Mouse (Mus musculus): ENCODE results near the gene Tex261.
A peak's percentile ranks its signal among the peaks of the same experiment; 100 is the strongest.
"Not testable (repeated sequence)": the region's sequence is repeated elsewhere in the genome, so short reads cannot be mapped to it uniquely, and the experiment has no call there.

The Tex261 gene

GRCm38 (mm10) chr6:83775638-83776293, at the start of gene Tex261:
Tex261 (minus strand) TSS chr6:83775813.
- DNase-seq (ENCODE audit: low spot score in 2 of 2): peak; percentile 84 to 91

DNA sequence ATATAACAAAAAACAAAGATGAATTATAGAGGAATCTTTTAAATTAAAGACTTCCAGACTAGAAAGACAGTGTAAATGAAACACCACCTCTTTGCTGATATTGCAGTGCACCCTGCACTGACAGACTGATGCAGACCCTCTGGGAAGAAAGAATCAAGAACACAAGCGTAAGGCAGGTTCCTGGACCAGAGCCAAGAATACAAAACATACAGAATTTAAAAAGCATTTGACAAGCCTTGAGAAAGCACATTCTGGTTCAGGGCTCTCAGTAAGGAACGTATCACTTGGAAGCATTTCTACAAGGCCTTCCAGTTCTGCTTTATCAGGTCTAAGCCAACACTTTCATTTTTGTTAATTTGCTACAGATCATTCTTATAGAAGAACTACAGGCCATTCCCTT, 46.2 kb upstream of the Tex261 start:
- DNase-seq (ENCODE audit: low spot score in 2 of 2): no peak

DNA sequence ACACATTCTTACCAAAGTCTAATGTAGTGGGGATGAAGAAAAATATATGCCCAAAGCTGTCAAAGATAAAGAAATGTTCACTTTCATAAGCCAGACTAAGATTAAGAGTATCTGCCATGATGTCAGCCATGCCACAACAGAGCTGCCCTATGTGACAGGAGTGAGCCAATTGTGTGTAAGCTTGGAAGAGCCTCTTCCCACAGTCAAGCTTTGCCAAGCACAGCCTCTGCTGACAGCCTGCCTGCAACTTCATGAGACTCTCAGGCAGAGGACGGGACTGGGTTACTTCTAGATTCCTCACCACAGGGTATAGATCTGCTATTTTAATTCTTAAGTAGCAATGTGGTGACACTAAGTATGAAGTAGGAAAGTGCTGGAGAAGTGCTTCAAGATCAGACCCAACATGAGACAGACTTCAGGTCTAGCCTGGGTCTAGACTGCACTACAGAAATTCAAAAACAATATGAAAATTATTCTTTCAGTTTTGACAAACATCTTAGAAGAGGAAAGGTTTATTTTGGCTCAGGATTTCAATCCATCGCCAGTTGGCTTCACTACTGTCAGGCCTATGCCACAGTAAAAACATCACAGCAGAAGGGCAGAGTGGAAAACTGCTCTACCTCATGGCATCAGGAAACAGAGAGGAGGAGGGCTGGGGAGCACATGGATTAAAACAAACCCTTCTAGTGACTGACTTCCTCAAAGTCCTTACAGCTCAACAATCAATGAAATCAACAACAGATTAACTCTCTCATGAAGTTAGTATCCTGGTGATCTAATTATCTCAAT, 45.3 kb upstream of the Tex261 start:
- no peak for DNase-seq (ENCODE audit: low spot score in 2 of 2)

- DNase-seq (ENCODE audit: low spot score in 2 of 2): no peak
These were observed 43.4 kb upstream of the Tex261 start for GRCm38 (mm10) chr6:83818996-83819395.

DNA sequence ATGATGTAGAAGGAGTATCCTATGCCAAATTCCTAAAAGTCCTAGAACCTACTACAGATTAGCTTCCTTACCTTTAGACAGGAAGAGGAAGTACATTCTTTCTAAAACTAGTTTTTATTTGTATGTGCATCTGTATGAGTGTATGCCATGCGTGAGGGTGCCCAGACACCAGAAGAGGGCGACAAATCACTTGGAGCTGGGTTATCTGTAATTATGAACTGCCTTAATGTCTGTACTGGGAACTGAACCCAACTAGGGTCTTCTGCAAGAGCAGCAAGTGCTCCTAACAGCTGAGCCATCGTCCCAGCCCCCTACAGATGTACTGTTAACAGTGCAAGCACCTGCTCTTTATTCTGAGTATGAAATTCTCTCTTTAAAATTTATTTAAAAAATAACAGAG, 40.2 kb upstream of the Tex261 start:
- no peak for DNase-seq (ENCODE audit: low spot score in 2 of 2)

GRCm38 (mm10) chr6:83802846-83803245, 27.2 kb upstream of the Tex261 start:
- DNase-seq (ENCODE audit: low spot score in 2 of 2): no peak

DNA sequence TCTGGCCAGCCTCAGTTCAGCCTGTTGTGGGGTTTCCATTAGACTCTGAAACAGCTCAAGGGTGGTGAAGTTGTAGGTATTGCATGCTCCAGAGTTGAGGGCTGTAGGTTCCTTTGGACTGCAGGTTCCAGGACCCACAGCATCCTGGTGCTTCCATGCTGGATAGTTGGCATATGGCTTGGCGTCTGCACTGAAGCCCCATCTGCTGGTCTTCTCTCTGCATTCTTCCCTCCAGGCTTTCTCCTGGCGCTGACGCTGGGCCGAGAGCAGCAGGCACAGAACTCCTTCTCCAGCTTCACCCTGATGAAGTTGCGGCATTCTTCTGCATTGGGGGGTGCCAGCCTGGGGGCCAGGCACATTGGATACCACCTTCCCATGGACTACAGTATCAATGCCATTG, 26.4 kb upstream of the Tex261 start:
- no peak for DNase-seq (ENCODE audit: low spot score in 2 of 2)

GRCm38 (mm10) chr6:83796686-83797085, 21.1 kb upstream of the Tex261 start:
- DNase-seq (ENCODE audit: low spot score in 2 of 2): no peak

- peak in 1 of 2 experiments; percentile 45 for DNase-seq (ENCODE audit: low spot score in 2 of 2)
These were observed 19.9 kb upstream of the Tex261 start for GRCm38 (mm10) chr6:83795492-83795900.

- DNase-seq (ENCODE audit: low spot score in 2 of 2): peak; percentile 93 to 95
These were observed 19.2 kb upstream of the Tex261 start, which contains the start of gene Nagk for GRCm38 (mm10) chr6:83794760-83795296. Nagk (plus strand) TSS chr6:83794982.

GRCm38 (mm10) chr6:83791251-83791890, 15.8 kb upstream of the Tex261 start:
- DNase-seq (ENCODE audit: low spot score in 2 of 2): no peak

- not testable (repeated sequence) for DNase-seq (ENCODE audit: low spot score in 2 of 2)
These were observed 14.9 kb upstream of the Tex261 start for GRCm38 (mm10) chr6:83790533-83790932.

DNA sequence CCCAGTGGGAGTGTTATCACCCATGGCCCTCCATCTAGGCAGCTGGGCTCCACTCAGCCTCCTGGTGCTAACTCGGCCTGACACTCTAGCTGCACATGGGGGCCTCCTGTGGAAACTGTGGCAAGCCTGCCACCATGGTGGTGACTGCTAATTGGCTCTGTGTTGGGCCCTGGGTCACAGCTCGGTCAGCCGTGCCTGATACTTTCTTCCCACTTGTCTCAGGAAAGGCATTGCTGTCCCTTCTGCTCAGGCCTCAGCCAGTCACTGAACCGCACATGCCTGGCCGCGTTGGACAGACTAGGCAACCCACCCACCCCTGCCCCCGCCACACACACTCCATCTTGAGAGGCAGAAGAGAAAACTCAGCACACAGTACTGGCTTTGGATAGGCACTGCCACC, 12.9 kb upstream of the Tex261 start:
- no peak for DNase-seq (ENCODE audit: low spot score in 2 of 2)

DNA sequence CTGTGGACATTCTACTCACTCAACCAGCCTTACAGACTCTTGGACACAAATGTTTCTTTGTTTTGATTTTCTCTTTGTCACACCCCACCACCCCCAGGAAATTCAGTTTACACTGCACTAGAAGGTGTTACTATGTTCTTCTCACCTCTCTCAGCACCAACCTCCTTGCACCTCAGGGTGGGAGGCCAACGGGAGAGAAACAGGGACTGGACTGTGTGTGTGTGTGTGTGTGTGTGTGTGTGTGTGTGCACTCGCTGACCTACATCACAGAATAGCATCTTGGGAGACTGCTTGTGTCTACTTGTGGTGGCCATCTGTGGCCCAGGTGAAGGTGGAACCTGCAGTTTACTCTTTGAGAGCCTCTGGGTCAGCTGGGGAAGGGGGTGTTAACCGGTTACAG, 10.8 kb upstream of the Tex261 start:
- no peak for DNase-seq (ENCODE audit: low spot score in 2 of 2)

GRCm38 (mm10) chr6:83779026-83779425, 3.4 kb upstream of the Tex261 start:
- peak in 1 of 2 experiments; percentile 42 for DNase-seq (ENCODE audit: low spot score in 2 of 2)

DNA sequence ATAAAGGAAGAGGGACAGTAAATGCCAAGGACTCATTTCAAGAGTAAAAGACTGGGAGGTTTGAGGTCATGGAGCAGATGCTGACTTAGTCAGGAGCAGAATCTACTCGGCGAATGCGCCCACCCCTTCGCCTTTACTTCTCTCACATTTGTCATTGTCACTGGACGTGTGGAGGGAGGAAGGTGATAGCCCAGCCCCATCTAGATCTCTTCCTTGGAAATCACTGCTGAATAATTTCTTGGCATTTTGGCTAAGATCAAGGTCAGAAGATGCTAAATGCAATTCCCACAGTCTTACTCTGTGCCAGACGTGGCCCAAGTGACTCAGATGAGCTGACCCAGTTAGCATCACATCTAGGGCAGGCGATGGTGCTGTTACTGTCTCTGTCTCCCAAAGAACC, 2.7 kb upstream of the Tex261 start:
- DNase-seq (ENCODE audit: low spot score in 2 of 2): no peak

DNA sequence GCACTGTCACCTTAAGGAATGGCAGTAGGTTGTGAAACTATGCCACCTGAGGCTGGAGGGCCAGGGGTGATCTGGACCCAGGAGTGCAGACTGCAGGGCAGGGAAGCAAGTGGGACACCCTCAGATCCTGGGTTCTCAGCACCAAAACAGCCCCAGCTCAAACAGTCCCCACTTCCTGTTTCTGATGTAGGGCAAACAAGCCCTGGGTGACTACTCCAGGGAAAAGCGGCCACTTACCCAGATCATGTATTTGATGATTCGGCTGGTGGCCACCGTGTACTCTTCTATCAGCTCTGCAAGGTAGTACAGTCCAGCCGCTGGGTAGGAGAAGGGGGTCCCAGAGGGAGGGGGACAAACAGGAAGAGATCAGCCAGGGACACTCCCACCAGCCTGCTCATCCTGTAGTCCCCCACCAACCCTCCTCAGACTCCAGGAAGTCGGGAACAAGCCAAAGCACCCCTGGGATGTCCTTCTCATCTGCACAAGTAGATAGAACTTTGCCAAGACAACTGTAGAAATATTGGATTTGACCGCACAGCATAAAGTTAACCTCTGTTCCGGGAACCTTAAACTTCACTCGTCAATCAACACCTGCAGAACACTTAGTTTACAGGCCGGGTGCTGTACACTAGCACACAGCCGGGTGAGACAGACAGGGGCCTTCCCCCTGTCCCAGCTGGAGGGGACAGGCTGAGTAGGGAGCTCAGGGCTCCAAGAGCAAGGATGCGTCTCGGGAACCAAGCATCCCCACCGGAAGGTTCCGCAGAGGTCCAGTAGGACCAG, 641 bp downstream of the Tex261 start:
- no peak for DNase-seq (ENCODE audit: low spot score in 2 of 2)

GRCm38 (mm10) chr6:83774126-83774525, 1.5 kb downstream of the Tex261 start:
- no peak for DNase-seq (ENCODE audit: low spot score in 2 of 2)

DNA sequence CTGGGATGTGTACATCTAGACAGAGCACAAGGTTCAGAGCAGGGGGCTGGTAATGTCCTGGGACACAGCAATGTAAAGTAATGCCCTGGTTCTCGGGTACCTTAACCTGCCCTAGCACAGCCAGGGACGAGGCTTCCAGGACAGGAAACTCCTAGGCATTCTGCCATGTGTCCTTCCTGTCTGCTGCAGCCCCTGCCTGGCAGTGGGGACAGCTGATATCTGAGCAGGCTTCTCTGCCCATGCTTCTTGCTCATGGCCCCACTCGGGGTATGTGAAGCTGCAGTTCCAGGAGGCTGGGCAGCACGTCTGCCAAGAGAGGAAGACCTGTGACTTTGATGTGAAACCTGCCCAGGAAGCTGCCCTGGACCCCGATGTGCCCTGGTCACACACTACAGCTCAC, 7.1 kb downstream of the Tex261 start:
- no peak for DNase-seq (ENCODE audit: low spot score in 2 of 2)

DNA sequence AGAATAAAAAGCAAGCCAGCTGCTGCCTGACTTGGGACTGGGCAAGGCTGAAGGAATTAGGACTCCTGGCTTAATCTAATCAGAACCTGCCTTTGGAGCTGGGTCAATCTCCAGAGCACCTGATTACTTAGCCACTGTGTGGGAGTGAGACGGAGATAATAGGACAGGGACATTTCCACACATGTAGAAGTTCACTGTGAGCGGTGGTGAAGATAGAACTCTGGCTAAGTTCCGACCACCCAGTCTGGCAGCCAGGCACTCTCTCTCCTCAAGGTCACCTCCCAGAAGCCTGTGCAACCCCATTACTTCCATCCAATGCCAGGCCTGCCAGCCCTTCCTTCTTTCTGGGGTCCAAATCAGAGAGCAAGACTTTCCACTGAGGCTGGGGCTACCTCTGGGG, 8.6 kb downstream of the Tex261 start:
- DNase-seq (ENCODE audit: low spot score in 2 of 2): no peak

DNA sequence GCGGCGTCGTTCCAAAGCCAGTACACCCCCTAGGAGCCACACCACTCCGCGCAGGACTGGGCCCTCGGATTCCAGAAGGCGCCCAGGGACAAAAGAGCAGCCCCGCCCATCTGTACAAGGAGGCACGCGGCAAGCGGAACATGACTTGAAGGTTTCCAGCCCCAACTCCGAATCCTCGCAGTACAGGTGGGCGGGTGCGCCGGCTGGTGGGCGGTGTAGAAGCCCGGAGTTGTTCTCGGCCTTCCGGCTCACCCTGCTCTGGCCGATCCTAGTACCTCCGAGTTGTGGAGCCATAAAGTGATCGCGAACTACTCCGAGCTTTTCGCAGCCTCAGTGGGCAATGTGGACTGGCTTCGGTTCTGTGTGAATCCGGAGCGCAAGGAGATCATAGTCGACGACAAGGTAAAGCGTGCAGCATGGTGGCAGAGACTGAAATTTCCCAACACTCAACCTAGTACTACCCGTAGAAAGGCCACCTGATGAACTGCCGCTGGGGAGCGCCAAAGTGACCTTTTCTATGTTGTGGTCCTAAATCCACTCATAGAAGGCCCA, 12.7 kb downstream of the Tex261 start:
- DNase-seq (ENCODE audit: low spot score in 2 of 2): peak in 1 of 2 experiments; percentile 15
